Mouse (Mus musculus) retina, embryonic 14.5 days (tissue): ENCODE measurements at regions not wholly inside any gene's neighbourhood (a gene's known extent, or its start where the extent isn't known, plus 50 kb on each side); places are given as distances from the start of the nearest gene placed in this dataset.

Experiments used
- DNase-seq: peaks from one replicate; pipeline ENCODE4 v3.0.0-alpha.2; 2015; ENCODE audit warnings: low spot score

DNA sequence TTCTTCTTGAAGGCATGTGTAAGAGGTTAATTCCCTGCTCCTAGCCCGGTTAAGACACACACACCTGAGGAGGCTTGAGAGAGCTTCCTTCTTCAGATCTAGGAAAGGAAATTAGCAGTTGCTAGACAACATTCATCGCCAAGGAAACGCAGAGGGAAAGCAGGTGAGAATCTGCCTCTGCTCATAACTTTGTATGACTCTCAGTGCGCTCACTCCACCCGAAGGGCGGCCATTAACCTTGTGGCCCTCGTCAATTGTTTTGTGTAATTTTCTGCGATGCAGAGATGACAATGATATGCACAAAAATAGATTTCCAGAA is 105.3 kb upstream of the Sgk1 start:
- no peak for DNase-seq

GRCm38 (mm10) chr10:21777103-21777502 is 104.9 kb upstream of the Sgk1 start:
- no peak for DNase-seq

DNA sequence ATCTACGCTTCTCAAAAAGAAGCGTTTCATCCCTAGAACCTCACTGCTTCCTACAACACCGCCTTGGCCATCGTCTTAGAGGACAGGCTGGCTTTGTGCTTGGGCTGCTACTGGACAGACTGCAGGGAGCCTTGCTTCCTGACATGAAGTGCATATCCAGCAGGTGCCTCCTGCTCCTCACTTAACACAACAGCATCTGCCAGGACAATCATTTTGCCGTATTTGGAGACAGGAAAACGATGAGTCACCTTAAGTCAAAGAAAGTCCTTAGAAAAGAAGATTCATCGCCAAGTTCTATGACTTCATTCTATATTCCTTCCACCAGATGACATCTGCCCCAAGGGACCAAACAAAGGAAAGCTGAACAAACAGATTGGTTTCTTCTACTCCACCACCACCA is 98.5 kb upstream of the Sgk1 start:
- DNase-seq: no peak

GRCm38 (mm10) chr10:21785110-21785509 is 96.9 kb upstream of the Sgk1 start:
- DNase-seq: no peak

DNA sequence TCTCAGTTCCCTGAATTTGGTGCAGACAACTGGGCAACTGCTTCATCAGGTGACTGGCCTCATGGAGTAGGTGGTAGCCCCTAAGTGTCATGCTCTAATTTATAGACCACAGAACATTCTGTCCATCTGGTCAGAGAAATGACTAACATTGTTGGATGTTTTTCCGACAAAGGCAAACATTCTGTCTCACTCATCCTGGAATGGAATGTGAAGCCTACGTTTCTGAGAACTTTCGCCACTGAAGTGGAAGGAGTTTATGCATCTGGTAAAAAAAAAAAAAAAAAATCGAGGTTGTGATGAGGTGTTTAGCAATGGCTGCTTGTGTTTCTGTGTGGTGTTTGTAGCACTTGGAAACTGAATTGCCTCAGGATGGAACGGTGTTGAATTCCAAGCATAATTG is 96.2 kb upstream of the Sgk1 start:
- no peak for DNase-seq

- no peak for DNase-seq
Observed at GRCm38 (mm10) chr10:21789847-21790530, 92.0 kb upstream of the Sgk1 start.

DNA sequence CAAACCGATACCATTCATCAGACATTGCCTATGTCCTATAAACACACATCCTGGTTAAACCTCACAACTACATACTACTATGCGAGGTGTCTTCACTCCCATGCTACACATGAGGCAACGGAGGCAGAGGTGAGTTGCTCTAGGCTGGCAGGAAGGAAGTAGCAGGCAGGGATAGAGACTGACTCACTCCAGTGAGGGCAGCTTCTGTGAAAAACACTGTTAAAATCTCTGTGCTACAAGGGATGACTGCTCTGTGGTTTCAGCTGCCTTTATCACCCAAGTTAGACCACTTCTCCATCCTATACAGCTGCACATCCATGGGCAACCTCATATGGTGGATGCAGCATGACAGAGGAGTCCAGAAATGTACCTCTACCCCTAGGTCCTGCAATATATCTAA is 91.0 kb upstream of the Sgk1 start:
- DNase-seq: no peak

DNA sequence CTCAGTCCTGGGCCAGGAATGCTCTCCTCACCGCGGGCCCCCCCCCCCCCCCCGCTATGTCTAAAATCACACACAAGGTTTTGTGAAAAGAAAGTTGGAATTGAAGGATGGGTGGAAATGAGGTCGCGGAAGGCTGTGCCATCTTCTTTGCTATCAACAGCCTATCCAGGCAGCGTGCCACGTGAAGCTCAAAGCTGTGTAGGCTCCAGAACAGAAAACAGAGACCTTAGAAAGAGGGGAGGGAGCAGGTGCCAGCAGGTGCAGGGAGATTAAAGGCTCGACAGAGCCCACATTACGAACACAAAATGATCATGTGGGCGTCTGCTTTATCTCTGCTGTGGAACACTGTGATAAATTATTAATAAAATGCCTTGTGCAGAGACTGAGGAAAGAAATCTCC is 89.6 kb upstream of the Sgk1 start:
- DNase-seq: no peak

GRCm38 (mm10) chr10:21793641-21794040 is 88.3 kb upstream of the Sgk1 start:
- DNase-seq: no peak

- DNase-seq: no peak
Observed at GRCm38 (mm10) chr10:21796386-21796785, 85.6 kb upstream of the Sgk1 start.

GRCm38 (mm10) chr10:21798103-21798502 is 83.9 kb upstream of the Sgk1 start:
- DNase-seq: no peak

DNA sequence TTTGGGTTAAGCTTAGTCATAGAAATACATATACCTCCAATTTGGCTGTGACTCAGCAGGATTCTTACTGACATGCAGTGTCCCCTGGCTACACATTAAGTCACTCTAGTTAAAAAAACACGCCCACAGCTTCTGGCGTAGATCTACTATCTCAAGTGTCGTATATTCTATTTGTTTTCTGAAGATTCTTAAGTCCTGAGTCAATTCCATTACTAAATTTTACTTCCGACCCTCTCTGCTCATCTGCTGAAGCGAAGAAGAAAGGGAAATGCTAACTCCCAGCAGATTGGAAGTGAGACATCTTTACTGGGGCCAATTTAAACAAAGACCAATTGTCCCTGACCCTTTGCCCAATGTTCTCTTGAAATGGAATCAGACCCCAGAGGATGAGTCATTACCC is 80.4 kb upstream of the Sgk1 start:
- DNase-seq: no peak

DNA sequence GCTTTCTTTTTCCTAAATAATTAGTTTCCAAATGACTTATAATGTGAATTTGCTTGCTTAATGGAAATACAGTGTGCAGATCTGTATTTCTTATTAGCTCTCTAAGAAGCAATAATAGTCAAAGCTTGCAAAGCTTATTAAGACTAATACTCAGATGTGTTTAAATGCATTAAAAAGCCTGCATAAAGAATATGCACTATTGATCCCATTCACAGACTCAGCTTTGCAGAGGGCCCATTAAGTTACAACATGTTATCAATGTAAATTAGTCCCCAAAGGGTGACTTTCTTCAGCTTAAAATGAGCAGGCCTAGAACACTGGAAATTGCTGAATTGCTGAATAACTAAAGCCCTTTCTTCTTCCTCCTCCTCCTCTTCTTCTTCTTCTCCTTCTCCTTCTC is 78.8 kb upstream of the Sgk1 start:
- DNase-seq: no peak

DNA sequence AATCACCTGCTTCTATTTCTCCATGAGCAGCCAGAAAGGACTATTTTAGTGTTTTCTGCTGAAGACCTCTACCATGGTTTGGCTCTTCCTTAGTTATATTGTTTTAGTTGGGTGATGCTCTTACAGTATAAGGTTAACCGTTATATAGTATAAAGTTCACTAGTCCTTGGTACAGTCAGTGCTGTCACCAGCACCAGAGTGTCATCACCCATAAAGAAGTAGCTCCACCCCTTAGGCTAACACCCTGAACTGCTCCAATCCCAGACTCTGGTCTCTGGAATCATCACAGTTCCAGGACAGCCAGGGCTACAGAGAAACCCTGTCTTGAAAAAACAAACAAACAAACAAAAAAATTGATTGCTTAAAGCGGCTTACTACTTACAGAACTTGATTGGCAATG is 77.2 kb upstream of the Sgk1 start:
- DNase-seq: no peak

DNA sequence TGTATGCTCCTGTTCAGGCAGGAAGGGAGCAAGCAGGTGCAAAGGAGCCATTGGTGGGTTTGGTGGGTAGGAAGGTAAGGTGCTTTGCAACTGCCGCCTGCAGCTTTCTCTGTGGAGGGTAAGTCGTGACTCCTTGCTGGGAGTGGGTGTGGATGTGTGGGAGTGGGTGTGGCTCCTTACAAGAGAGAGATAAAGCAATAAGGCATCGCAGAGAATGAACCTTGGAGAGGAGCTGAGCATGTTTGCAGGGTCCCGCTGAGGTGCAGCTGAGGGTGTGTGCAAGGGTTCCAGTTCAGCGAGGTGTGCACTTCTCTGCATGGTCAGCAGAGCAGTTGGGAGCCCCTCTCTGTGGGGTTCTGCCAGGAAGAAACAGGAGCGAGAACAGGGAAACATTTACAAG is 76.4 kb upstream of the Sgk1 start:
- DNase-seq: no peak

DNA sequence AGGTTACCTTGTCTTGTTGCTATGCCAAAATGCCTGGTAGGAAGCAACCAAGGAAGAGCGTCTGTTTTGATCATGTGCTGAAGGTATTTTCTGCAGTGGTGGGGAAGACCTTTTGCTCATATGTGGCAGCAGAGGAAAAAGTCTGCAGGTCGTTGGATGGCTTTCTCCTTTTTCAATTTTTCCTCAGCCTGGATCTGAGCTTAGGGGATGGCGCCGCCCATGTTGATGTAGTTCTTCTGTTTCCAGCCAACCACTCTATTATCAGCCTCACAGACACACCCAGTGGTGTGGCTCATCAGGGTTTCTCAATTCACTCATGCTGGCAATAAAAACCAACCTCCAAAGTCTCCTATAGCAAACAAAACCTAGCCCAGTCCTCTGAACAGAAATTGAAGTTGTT is 75.3 kb upstream of the Sgk1 start:
- DNase-seq: no peak

GRCm38 (mm10) chr10:21819686-21820085 is 62.3 kb upstream of the Sgk1 start:
- no peak for DNase-seq

- no peak for DNase-seq
Observed at GRCm38 (mm10) chr10:21821421-21821820, 60.6 kb upstream of the Sgk1 start.

DNA sequence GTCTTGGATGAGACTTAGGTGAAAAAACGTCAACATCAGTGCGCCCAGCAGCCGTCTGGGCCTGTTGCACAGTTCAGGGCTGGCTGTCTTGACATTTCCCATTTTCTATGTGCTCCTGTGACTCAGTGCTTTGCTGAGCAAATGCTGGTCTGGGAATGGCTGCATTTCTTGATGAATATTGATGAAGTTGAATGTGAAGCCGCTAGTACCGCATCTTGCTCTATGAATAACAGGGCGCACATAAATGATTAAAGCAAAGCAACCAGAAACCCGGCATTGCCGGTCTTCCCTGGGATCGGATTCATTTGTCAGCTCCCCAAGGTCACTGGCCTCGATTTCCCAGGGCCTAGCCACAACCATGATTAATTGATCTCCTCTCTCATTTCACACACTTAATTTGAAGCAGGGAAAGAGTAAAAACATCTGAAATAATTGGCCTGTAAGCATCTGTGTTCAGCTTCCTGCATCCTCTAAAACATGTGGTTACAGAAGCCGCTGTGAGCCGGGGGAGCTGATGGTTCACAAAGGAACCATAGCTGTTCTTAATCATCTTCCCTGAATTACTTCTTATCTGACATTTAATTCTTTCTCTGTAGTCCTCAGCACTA is 57.5 kb upstream of the Sgk1 start:
- peak; percentile 46 for DNase-seq

DNA sequence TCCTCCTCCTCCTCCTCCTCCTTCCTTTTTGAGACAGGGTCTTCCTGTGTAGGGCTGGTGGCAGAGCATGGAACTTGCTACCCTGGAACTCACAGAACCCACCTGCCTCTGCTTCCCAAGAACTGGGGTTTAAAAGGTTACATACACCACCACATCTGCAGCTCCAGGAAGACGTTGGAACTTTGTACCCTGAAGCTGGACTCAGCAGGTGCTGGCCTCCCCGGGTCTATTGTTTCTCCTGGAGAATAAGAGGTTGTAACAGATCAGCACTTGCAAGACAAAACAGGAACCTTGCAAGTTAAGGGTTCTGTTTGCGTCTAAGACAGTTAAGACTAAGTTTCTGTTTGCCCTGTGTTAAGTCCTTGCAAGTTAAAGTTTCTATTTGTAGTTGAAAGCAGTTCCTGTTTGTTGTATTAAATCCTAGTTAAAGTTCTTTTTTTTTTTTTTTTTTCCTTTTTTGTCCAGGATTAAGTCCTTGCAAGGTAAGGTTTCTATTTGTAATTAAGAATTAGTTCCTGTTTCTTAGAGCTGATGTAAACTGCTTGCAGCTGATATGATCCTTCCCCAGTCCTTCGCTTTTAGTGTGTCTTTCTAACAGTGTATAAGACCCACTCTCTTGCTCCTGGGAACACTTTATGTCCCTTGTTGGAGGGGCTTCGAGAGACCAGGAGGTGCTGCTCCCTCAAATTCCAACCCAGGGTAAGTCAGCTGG is 55.0 kb upstream of the Sgk1 start:
- DNase-seq: no peak

GRCm38 (mm10) chr10:21827505-21827844 is 54.5 kb upstream of the Sgk1 start:
- no peak for DNase-seq

- DNase-seq: peak; percentile 30
Observed at GRCm38 (mm10) chr10:21828432-21829061, 53.4 kb upstream of the Sgk1 start.

DNA sequence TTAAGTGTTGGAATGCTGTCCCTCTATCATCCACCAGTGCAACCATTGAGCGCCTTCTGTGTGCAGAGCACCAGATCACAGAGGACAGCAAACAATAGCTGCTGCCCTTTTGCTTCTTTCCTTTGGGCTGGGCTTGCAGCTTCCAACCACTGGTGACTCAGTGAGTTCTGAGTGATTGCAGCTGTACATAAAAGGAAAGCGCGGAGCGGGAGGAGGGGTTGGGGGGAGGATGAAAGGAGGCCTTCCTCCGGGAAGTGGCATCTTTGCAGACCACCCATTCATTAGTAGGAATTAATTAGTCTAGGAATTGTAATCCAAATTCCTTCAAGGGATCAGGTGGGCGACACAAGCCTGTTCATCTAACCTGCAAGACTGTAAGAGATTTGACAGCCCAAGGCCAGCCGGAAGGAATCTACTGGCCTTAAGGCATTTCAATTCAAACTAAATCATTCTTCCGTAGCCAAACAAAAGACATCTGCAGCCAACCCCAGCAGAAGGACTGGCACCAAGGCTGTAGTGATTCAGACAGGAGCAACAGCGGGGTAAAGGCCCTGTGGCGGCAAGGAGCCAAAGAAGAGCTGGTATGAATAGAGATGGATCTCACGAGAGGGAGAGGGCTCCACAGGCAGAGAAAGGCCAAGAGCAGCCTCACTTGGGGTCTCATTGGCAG is 52.8 kb upstream of the Sgk1 start:
- peak; percentile 37 for DNase-seq
